Mouse (Mus musculus) myocyte (in vitro differentiated cells): ENCODE measurements around the gene Gm20388. TPM values are rescaled to one million over a fixed set of nuclear protein-coding genes. Genes with fewer than 3 reads are reported as not detected.

ENCODE experiments used
- H3K27me3 ChIP-seq: one replicate; pipeline ENCODE4 v1.6.1; 2011; ENCODE audit not compliant: control insufficient read depth, insufficient read depth, insufficient read length
- H3K36me3 ChIP-seq: one replicate; pipeline ENCODE4 v1.6.1; 2011; ENCODE audit not compliant: control insufficient read depth, insufficient read depth
- H3K4me2 ChIP-seq: one replicate; pipeline ENCODE4 v1.6.1; 2011; ENCODE audit warnings: low read depth, control low read depth
- H3K4me3 ChIP-seq: one replicate; pipeline ENCODE4 v1.5.1; 2011; ENCODE audit warnings: mild to moderate bottlenecking, control low read depth, moderate library complexity
- H3K79me2 ChIP-seq: one replicate; pipeline ENCODE4 v1.6.1; 2011; ENCODE audit not compliant: control insufficient read depth, insufficient read depth
- H3ac ChIP-seq: one replicate; pipeline ENCODE4 v1.6.1; 2011; ENCODE audit not compliant: control insufficient read depth, insufficient read length
- CEBPB ChIP-seq: IDR thresholded peaks from 2 replicates; pipeline ENCODE4 v1.6.1; 2011; ENCODE audit warnings: mild to moderate bottlenecking, moderate library complexity; ENCODE audit not compliant: poor library complexity, insufficient read depth, severe bottlenecking
- E2F4 ChIP-seq: IDR thresholded peaks from one replicate; pipeline ENCODE4 v1.6.1; 2011; ENCODE audit warnings: mild to moderate bottlenecking, control low read depth, moderate library complexity; ENCODE audit not compliant: insufficient read depth
- MAX ChIP-seq: IDR thresholded peaks from one replicate; pipeline ENCODE4 v1.6.1; 2011; ENCODE audit warnings: low read depth, mild to moderate bottlenecking, control low read depth
- MYOD1 ChIP-seq, 3 experiments: IDR thresholded peaks; one replicate each; pipeline ENCODE4 v1.6.1; 2011; ENCODE audit warnings: control low read depth in 2 of 3, low read depth in 2 of 3, mild to moderate bottlenecking in 2 of 3, moderate library complexity in 1 of 3; ENCODE audit not compliant: insufficient read length in 2 of 3, control insufficient read depth in 1 of 3
- MYOG ChIP-seq, 3 experiments: IDR thresholded peaks; one replicate each; pipeline ENCODE4 v1.6.1; 2011; ENCODE audit warnings: control low read depth in 2 of 3, low read depth in 2 of 3, mild to moderate bottlenecking in 2 of 3; ENCODE audit not compliant: insufficient read length in 2 of 3, control insufficient read depth in 1 of 3, insufficient read depth in 1 of 3
- POLR2A ChIP-seq: IDR thresholded peaks from one replicate; pipeline ENCODE4 v1.6.1; 2011; ENCODE audit warnings: low read depth, mild to moderate bottlenecking, control low read depth, moderate library complexity; ENCODE audit not compliant: insufficient read length
- POLR2AphosphoS2 ChIP-seq: IDR thresholded peaks from one replicate; pipeline ENCODE4 v1.6.1; 2011; ENCODE audit warnings: low read depth, control low read depth; ENCODE audit not compliant: insufficient read length
- REST ChIP-seq: IDR thresholded peaks from one replicate; pipeline ENCODE4 v1.6.1; 2011; ENCODE audit warnings: mild to moderate bottlenecking, control low read depth, moderate library complexity; ENCODE audit not compliant: insufficient read depth, insufficient read length
- SRF ChIP-seq: IDR thresholded peaks from one replicate; pipeline ENCODE4 v1.6.1; 2011; ENCODE audit warnings: low read depth; ENCODE audit not compliant: control insufficient read depth, insufficient read length
- TCF12 ChIP-seq: IDR thresholded peaks from one replicate; pipeline ENCODE4 v1.6.1; 2011; ENCODE audit warnings: mild to moderate bottlenecking, control low read depth; ENCODE audit not compliant: poor library complexity, insufficient read depth, severe bottlenecking
- TCF3 ChIP-seq: IDR thresholded peaks from one replicate; pipeline ENCODE4 v1.6.1; 2011; ENCODE audit warnings: low read depth, control low read depth; ENCODE audit not compliant: insufficient read length
- USF1 ChIP-seq: IDR thresholded peaks from one replicate; pipeline ENCODE4 v1.6.1; 2011; ENCODE audit warnings: low read depth, mild to moderate bottlenecking, control low read depth, moderate library complexity
- polyA plus RNA-seq: library from polyadenylated mRNA; unstranded; fragments of >200 nt; fragmentation: generic; extraction: Trizol; gene quantifications from one replicate; pipeline ENCODE4 v1.2.1, GENCODE M21; 2012; ENCODE audit warnings: missing spikeins

Gm20388 gene
- polyA plus RNA-seq, 1 experiment, result 15.3 TPM

GRCm38 (mm10) chr8:121120456-121121419 lies 1210.1 kb downstream of the Gm20388 start:
- Histone ChIP-seq H3K4me2 (peak overlapping the region; percentile 98), H3ac (no peak overlapping the region), H3K27me3 (no peaks in the 10 kb centered on the region), H3K4me3 (peak overlapping the region; percentile 82), H3K79me2 (peaks cover 39% of the 10 kb centered on the region), H3K36me3 (no peaks in the 10 kb centered on the region)
- no peak for TF ChIP-seq POLR2AphosphoS2
- TF ChIP-seq E2F4, result no peak
- no peak for TF ChIP-seq USF1
- no peak for TF ChIP-seq SRF
- TF ChIP-seq CEBPB, result no peak
- no peak for TF ChIP-seq MYOG (IDR thresholded peaks at IDR 0.05; ENCODE audit: control insufficient read depth in 1 of 3, insufficient read depth in 1 of 3, insufficient read length in 2 of 3, low read depth in 2 of 3)

GRCm38 (mm10) chr8:121121704-121122103 lies 1211.1 kb downstream of the Gm20388 start:
- no peaks in the 10 kb centered on the region for H3K36me3 ChIP-seq
- no peaks in the 10 kb centered on the region for H3K27me3 ChIP-seq
- TF ChIP-seq MAX (no peak), E2F4 (no peak), USF1 (no peak), CEBPB (no peak), MYOG (IDR thresholded peaks at IDR 0.05; ENCODE audit: control insufficient read depth in 1 of 3, insufficient read depth in 1 of 3, insufficient read length in 2 of 3, low read depth in 2 of 3) (no peak), REST (no peak), POLR2A (no peak)
- H3K79me2 ChIP-seq, result peaks cover 39% of the 10 kb centered on the region
- peak overlapping the region; percentile 98 for H3K4me2 ChIP-seq
- H3ac ChIP-seq, result no peak overlapping the region
- peak overlapping the region; percentile 82 for H3K4me3 ChIP-seq

- Histone ChIP-seq H3K4me2 (peak overlapping the region; percentile 98), H3K27me3 (no peaks in the 10 kb centered on the region), H3K4me3 (no peak overlapping the region), H3K36me3 (no peaks in the 10 kb centered on the region), H3ac (no peak overlapping the region), H3K79me2 (peaks cover 39% of the 10 kb centered on the region)
- no peak for TF ChIP-seq USF1
- TF ChIP-seq MYOD1 (IDR thresholded peaks at IDR 0.05; ENCODE audit: control insufficient read depth in 1 of 3, insufficient read length in 2 of 3, low read depth in 2 of 3), result no peak
- no peak for TF ChIP-seq CEBPB
- TF ChIP-seq POLR2AphosphoS2, result no peak
- TF ChIP-seq POLR2A, result no peak
- TF ChIP-seq TCF3, result no peak
- no peak for TF ChIP-seq E2F4
- no peak for TF ChIP-seq SRF
- TF ChIP-seq MYOG (IDR thresholded peaks at IDR 0.05; ENCODE audit: control insufficient read depth in 1 of 3, insufficient read depth in 1 of 3, insufficient read length in 2 of 3, low read depth in 2 of 3), result no peak
- TF ChIP-seq TCF12, result no peak
- TF ChIP-seq MAX, result no peak
- TF ChIP-seq REST, result no peak
Observed at GRCm38 (mm10) chr8:121122368-121122767, 1211.7 kb downstream of the Gm20388 start.

- Histone ChIP-seq H3K4me2 (no peak overlapping the region), H3K4me3 (no peak overlapping the region), H3K79me2 (peaks cover 34% of the 10 kb centered on the region), H3ac (no peak overlapping the region), H3K27me3 (no peaks in the 10 kb centered on the region), H3K36me3 (no peaks in the 10 kb centered on the region)
- TF ChIP-seq POLR2AphosphoS2, result no peak
- TF ChIP-seq SRF, result no peak
- TF ChIP-seq TCF3, result no peak
- no peak for TF ChIP-seq TCF12
- TF ChIP-seq REST, result no peak
- TF ChIP-seq E2F4, result no peak
- no peak for TF ChIP-seq CEBPB
- TF ChIP-seq MYOD1 (IDR thresholded peaks at IDR 0.05; ENCODE audit: control insufficient read depth in 1 of 3, insufficient read length in 2 of 3, low read depth in 2 of 3), result no peak
- no peak for TF ChIP-seq POLR2A
- TF ChIP-seq MAX, result no peak
Observed at GRCm38 (mm10) chr8:121123113-121123512, 1212.5 kb downstream of the Gm20388 start.
